Mouse (Mus musculus): Measurements from ENCODE around the gene Gm42906. TPM values are rescaled to one million over a fixed set of nuclear protein-coding genes. Genes with fewer than 3 reads are reported as not detected.

The Gm42906 gene
- polyA plus RNA-seq, 1 experiment from 2014 or later, result not detected

DNA sequence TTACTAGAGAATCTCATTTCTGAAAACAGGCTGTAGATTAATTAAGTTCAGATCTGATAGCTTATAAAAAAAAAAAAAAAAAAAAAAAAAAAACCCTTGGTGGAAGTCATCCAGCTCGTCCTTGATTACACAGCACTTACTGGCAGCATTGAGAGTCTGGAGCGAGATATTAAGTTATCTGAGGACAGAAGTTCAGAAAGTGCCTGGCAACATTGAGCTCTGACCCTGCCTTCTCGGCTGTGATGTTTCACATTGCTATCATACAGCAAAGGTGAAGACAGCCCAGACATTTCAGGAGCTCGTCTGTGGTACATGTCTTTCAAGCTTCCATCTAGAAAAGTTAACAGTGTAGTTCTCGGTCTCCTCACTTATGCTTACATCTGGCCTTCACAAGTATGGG, 290.1 kb downstream of the Gm42906 start:
- H3K27me3 ChIP-seq (ENCODE audit: control insufficient read depth, insufficient read depth, low read length), result no peaks in the 10 kb centered on the region
- no peak overlapping the region for H3K4me3 ChIP-seq (ENCODE audit: low read depth, low read length)
- no peaks in the 10 kb centered on the region for H3K36me3 ChIP-seq (ENCODE audit: control insufficient read depth, insufficient read depth, low read length)
- no peak overlapping the region for H3K4me2 ChIP-seq (replicated peaks; ENCODE audit: low read depth, low read length)
- H3K27ac ChIP-seq (ENCODE audit: low read length), result no peak overlapping the region
- ATAC-seq (ENCODE audit: insufficient number of reproducible peaks, insufficient read depth, low FRiP score, low read depth), result no peak
- peaks cover 28% of the 10 kb centered on the region for H3K4me1 ChIP-seq (ENCODE audit: control insufficient read depth, insufficient read depth, low read length)
- no peak overlapping the region for H3K9ac ChIP-seq (replicated peaks; ENCODE audit: low read depth, low read length)
- no peaks in the 10 kb centered on the region for H3K9me3 ChIP-seq (ENCODE audit: control insufficient read depth, low read depth, low read length)
- WGBS, result 81% methylated on average over 5 of the region's 5 CpGs

DNA sequence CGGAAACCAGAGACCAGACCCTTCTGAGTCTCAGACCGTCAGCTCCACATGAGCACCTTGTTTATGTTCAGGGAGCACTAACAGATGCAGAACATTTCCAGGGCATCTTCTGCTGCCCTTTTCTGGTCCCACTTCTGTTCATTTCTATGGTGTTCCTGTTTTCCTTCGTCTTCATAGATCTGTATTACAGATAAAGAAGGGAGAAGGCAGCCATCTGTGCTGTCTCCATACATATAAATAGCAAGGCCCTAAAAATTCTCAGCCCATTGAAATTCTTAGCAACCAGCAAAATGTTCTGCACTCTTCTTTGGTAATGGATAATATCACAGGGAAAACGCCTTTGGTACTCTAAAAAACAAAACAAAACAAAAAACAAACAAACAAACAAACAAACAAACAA, 290.7 kb downstream of the Gm42906 start:
- 74% methylated on average over 4 of the region's 4 CpGs for WGBS
- ATAC-seq (ENCODE audit: insufficient number of reproducible peaks, insufficient read depth, low FRiP score, low read depth), result no peak

DNA sequence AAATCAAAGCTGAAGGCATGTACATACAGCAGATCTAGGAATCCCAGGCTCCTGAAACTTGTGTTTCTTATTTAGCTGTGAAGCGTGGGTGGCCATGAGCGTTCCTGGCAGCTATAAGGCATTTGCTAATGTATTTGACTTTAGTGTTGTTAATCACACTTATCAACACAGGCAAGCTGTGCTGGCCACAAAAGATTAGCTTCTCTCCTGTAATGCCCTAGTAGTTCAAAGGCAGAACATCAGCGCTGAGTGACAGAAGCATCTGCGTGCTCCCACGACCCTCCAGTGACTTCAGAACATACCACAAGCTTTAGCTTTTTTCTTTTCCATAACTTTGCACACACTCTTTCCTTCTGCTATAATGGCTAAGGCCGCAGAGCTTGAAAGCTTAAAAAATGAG, 292.0 kb downstream of the Gm42906 start:
- H3K36me3 ChIP-seq (ENCODE audit: control insufficient read depth, insufficient read depth, low read length), result no peaks in the 10 kb centered on the region
- H3K4me3 ChIP-seq (ENCODE audit: low read depth, low read length), result no peak overlapping the region
- WGBS, result 30% methylated on average over 6 of the region's 6 CpGs
- no peak overlapping the region for H3K4me2 ChIP-seq (replicated peaks; ENCODE audit: low read depth, low read length)
- H3K9ac ChIP-seq (replicated peaks; ENCODE audit: low read depth, low read length), result no peak overlapping the region
- ATAC-seq (ENCODE audit: insufficient number of reproducible peaks, insufficient read depth, low FRiP score, low read depth), result peak; percentile 80; the same call in 1 of the 2 replicates
- peak overlapping the region; percentile 63; the same call in 1 of the 2 replicates for H3K27ac ChIP-seq (ENCODE audit: low read length)
- no peaks in the 10 kb centered on the region for H3K9me3 ChIP-seq (ENCODE audit: control insufficient read depth, low read depth, low read length)
- H3K27me3 ChIP-seq (ENCODE audit: control insufficient read depth, insufficient read depth, low read length), result no peaks in the 10 kb centered on the region
- peaks cover 19% of the 10 kb centered on the region for H3K4me1 ChIP-seq (ENCODE audit: control insufficient read depth, insufficient read depth, low read length)

More for the DNA sequence above, 290.7 kb downstream of the Gm42906 start:
- peaks cover 25% of the 10 kb centered on the region for H3K4me1 ChIP-seq (ENCODE audit: control insufficient read depth, insufficient read depth, low read length)
- no peak overlapping the region for H3K4me2 ChIP-seq (replicated peaks; ENCODE audit: low read depth, low read length)
- H3K4me3 ChIP-seq (ENCODE audit: low read depth, low read length), result no peak overlapping the region
- no peaks in the 10 kb centered on the region for H3K27me3 ChIP-seq (ENCODE audit: control insufficient read depth, insufficient read depth, low read length)
- H3K9me3 ChIP-seq (ENCODE audit: control insufficient read depth, low read depth, low read length), result no peaks in the 10 kb centered on the region
- H3K36me3 ChIP-seq (ENCODE audit: control insufficient read depth, insufficient read depth, low read length), result no peaks in the 10 kb centered on the region
- no peak overlapping the region for H3K9ac ChIP-seq (replicated peaks; ENCODE audit: low read depth, low read length)
- no peak overlapping the region for H3K27ac ChIP-seq (ENCODE audit: low read length)

DNA sequence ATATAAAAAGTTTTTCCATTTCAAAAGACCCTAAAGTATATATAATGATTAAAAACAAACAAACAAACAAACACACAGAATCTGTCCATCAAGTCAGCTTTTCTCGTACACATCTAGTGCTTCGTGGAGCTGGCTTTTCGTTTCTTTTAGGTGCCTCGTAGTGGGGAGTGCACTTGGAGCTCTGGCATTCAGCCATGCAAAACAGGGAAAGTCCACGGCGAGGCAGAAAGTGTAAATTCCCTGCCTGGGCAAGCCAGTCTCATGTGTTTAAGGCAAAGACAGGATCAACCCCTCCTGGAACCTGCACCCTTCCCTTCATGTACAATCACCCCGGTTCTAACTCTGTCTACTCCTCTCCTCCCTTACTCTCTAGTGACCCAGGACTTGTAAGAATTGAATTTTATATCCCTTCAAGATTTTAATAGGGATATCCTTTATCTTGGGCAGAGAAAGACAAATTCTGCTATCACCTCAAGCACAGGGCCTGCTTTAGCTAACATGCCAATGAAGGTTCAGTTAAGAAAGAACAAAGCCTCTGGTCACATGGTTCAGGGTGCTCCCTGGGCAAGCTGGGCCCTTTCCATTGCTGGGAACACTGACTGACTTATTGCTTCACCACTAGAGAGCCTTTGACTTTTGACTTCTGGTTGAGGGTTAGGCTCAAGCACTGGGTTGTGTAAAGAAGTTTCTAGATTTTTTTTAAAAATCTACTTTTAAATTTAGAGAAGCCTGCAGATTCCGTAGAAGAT, 292.7 kb downstream of the Gm42906 start:
- WGBS, result 58% methylated on average over 8 of the region's 8 CpGs
- H3K27ac ChIP-seq (ENCODE audit: low read length), result peak overlapping the region; percentile 35; the same call in 1 of the 2 replicates
- no peak overlapping the region for H3K4me2 ChIP-seq (replicated peaks; ENCODE audit: low read depth, low read length)
- H3K4me3 ChIP-seq (ENCODE audit: low read depth, low read length), result no peak overlapping the region
- H3K27me3 ChIP-seq (ENCODE audit: control insufficient read depth, insufficient read depth, low read length), result no peaks in the 10 kb centered on the region
- H3K9ac ChIP-seq (replicated peaks; ENCODE audit: low read depth, low read length), result no peak overlapping the region
- no peaks in the 10 kb centered on the region for H3K36me3 ChIP-seq (ENCODE audit: control insufficient read depth, insufficient read depth, low read length)
- no peaks in the 10 kb centered on the region for H3K9me3 ChIP-seq (ENCODE audit: control insufficient read depth, low read depth, low read length)
- peaks cover 19% of the 10 kb centered on the region for H3K4me1 ChIP-seq (ENCODE audit: control insufficient read depth, insufficient read depth, low read length)
- no peak for ATAC-seq (ENCODE audit: insufficient number of reproducible peaks, insufficient read depth, low FRiP score, low read depth)

DNA sequence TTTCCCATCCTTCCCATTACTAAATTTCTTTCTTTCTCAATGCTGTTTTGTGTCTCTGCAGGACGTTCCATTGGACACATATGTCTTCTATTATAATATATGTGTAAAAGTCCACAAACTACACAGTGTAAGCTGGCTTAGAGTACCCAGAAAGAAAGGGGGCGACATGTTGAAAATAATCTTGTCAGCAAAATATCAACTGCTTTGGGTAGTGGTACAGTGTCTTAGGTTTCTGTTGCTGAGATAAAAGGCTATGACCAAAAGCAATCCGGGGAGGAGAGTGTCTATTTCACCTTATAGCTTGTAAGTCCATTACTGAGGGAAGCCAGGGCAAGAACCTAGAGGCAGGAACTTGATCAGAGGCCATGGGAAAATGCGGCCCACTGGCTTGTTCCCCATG, 293.8 kb downstream of the Gm42906 start:
- no peak for ATAC-seq (ENCODE audit: insufficient number of reproducible peaks, insufficient read depth, low FRiP score, low read depth)
- Histone ChIP-seq H3K9me3 (ENCODE audit: control insufficient read depth, low read depth, low read length) (no peaks in the 10 kb centered on the region), H3K36me3 (ENCODE audit: control insufficient read depth, insufficient read depth, low read length) (no peaks in the 10 kb centered on the region), H3K4me2 (replicated peaks; ENCODE audit: low read depth, low read length) (no peak overlapping the region), H3K9ac (replicated peaks; ENCODE audit: low read depth, low read length) (no peak overlapping the region), H3K4me3 (ENCODE audit: low read depth, low read length) (no peak overlapping the region), H3K4me1 (ENCODE audit: control insufficient read depth, insufficient read depth, low read length) (peaks cover 19% of the 10 kb centered on the region), H3K27ac (ENCODE audit: low read length) (no peak overlapping the region), H3K27me3 (ENCODE audit: control insufficient read depth, insufficient read depth, low read length) (no peaks in the 10 kb centered on the region)
- WGBS, result 94% methylated on average over 4 of the region's 4 CpGs

DNA sequence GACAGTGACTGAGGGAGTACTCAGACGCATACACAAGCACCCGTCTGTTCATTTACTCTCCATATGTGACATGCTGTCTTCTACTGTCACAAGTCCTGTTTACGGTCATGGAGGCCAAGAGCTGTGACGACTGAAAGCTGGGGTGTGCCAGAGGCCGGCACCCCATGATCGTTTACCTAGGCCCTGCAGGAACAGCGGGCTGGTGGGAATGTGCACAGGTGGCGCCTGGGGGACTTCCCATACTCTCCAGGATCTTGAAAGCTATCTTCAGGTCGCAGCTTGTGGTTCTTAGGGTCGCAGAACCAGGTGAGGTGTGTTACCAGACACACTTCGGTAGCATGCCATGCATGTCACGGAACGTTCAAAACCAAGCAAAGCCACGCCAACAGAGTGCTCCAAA, 294.2 kb downstream of the Gm42906 start:
- no peaks in the 10 kb centered on the region for H3K27me3 ChIP-seq (ENCODE audit: control insufficient read depth, insufficient read depth, low read length)
- ATAC-seq (ENCODE audit: insufficient number of reproducible peaks, insufficient read depth, low FRiP score, low read depth), result no peak
- H3K36me3 ChIP-seq (ENCODE audit: control insufficient read depth, insufficient read depth, low read length), result no peaks in the 10 kb centered on the region
- H3K4me1 ChIP-seq (ENCODE audit: control insufficient read depth, insufficient read depth, low read length), result peaks cover 19% of the 10 kb centered on the region
- no peak overlapping the region for H3K4me2 ChIP-seq (replicated peaks; ENCODE audit: low read depth, low read length)
- no peak overlapping the region for H3K9ac ChIP-seq (replicated peaks; ENCODE audit: low read depth, low read length)
- 89% methylated on average over 14 of the region's 14 CpGs for WGBS
- no peak overlapping the region for H3K27ac ChIP-seq (ENCODE audit: low read length)
- H3K4me3 ChIP-seq (ENCODE audit: low read depth, low read length), result no peak overlapping the region
- no peaks in the 10 kb centered on the region for H3K9me3 ChIP-seq (ENCODE audit: control insufficient read depth, low read depth, low read length)

DNA sequence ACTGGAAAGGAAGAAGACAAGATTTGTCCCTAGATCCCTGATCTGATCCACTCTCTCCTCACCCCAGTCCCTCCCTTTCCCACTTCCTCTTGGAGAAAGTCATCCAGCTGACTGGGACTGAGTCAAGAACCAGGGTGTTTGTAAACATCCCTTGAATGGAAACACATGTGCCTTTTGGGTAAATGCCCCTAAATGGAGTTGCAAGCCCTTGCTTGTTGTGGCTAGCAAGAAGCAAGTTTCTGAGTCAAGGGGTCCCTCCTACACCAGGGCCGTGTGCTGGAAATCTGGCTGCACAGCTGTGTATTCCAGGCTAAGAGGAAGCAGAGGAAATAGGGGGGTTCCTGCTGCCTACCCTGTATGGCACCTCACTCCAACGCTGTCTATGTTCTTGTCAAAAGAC, 298.2 kb downstream of the Gm42906 start:
- Histone ChIP-seq H3K9me3 (ENCODE audit: control insufficient read depth, low read depth, low read length) (no peaks in the 10 kb centered on the region), H3K4me3 (ENCODE audit: low read depth, low read length) (no peak overlapping the region), H3K4me1 (ENCODE audit: control insufficient read depth, insufficient read depth, low read length) (peaks cover 1% of the 10 kb centered on the region; the same call in 1 of the 2 replicates), H3K27ac (ENCODE audit: low read length) (no peak overlapping the region), H3K4me2 (replicated peaks; ENCODE audit: low read depth, low read length) (no peak overlapping the region), H3K9ac (replicated peaks; ENCODE audit: low read depth, low read length) (no peak overlapping the region), H3K36me3 (ENCODE audit: control insufficient read depth, insufficient read depth, low read length) (no peaks in the 10 kb centered on the region), H3K27me3 (ENCODE audit: control insufficient read depth, insufficient read depth, low read length) (no peaks in the 10 kb centered on the region)
- no peak for ATAC-seq (ENCODE audit: insufficient number of reproducible peaks, insufficient read depth, low FRiP score, low read depth)
- WGBS, result 61% methylated on average over 2 of the region's 2 CpGs

DNA sequence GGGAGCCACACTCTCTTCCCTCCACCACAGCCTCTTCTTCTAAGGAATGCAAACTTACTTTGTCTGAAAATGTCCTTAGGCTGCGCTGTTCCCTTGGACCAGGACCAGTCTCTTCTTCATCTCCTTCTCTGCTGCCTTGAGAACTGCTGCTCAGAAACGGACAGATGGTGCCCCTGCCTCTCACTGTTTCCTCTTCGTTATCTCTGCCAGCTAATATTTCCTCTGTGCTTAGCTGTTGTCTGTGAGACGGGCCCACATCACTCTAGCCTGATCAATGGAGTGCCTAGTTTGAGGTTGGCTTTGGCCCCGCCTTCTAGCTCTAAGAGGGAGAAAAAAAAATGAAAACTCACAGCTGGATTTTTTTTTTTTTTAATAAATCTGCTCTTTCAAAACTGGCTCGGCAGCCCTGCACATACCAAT, 300.7 kb downstream of the Gm42906 start:
- Histone ChIP-seq H3K27me3 (ENCODE audit: control insufficient read depth, insufficient read depth, low read length) (no peaks in the 10 kb centered on the region), H3K9me3 (ENCODE audit: control insufficient read depth, low read depth, low read length) (no peaks in the 10 kb centered on the region), H3K4me3 (ENCODE audit: low read depth, low read length) (peak overlapping the region; percentile 36), H3K9ac (replicated peaks; ENCODE audit: low read depth, low read length) (peak overlapping the region; percentile 42), H3K4me1 (ENCODE audit: control insufficient read depth, insufficient read depth, low read length) (peaks cover 4% of the 10 kb centered on the region; the same call in 1 of the 2 replicates), H3K4me2 (replicated peaks; ENCODE audit: low read depth, low read length) (peak overlapping the region; percentile 39), H3K27ac (ENCODE audit: low read length) (peak overlapping the region; percentile 90), H3K36me3 (ENCODE audit: control insufficient read depth, insufficient read depth, low read length) (no peaks in the 10 kb centered on the region)
- WGBS, result 29% methylated on average over 6 of the region's 6 CpGs
- no peak for ATAC-seq (ENCODE audit: insufficient number of reproducible peaks, insufficient read depth, low FRiP score, low read depth)

Measured in stomach, embryonic 14.5 days (tissue).